ENCODE assay signal across 34 mouse cellular contexts in the genomic region with DNA sequence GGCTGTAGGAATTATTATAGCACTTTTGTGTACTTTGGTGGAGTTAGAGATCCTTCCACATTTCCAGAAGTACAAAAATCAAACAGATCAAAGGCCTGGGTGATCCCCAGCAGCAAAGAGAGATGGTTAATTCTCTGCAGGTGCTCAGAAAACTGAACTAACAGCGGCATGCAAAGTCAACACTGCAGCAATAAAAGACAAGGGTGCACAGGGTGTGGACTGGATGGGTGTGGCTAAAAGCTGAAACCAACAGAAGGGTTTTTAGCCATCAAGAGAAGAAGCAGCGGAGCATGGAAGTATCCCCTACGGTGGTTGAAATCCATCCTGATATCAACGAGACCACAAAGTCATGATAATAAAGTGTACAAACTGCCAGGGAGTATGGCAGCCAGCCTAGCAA. TPM values are rescaled to one million over a fixed set of nuclear protein-coding genes. Genes with fewer than 3 reads are reported as not detected.
DNase-seq lines count a peak whose midpoint lies in the region; ATAC-seq and TF ChIP-seq lines count a peak whose summit lies in the region.
"Had no signal": no experiment of that assay in that cellular context is flagged by ENCODE, and none has a peak within 500 bp of the region (broad histone marks: within the 10 kb centered on the region; RNA-seq: fewer than 3 reads in every experiment).

No protein-coding gene starts in this region.

- ATAC-seq in lung, embryonic 14.5 days (ENCODE audit: insufficient read depth) = no peak
- peak; percentile 89 for ATAC-seq in intestine, embryonic 15.5 days
- peak; percentile 77; the same call in 1 of the 2 replicates for ATAC-seq in megakaryocyte-erythroid progenitor cell, adult 5-6 weeks (replicated peaks; ENCODE audit: low FRiP score, low TSS enrichment, poor library complexity, severe bottlenecking)
- no peak for ATAC-seq in stomach, postnatal 0 days (ENCODE audit: low FRiP score, low TSS enrichment)
- no peak for ATAC-seq in hindbrain, embryonic 13.5 days (ENCODE audit: low FRiP score)
- ATAC-seq: CD4-positive, CD25-positive, alpha-beta regulatory T cell, adult 4 months; forebrain, embryonic 16.5 days; hindbrain, embryonic 16.5 days had no signal

- TF ChIP-seq EP300 in stomach, postnatal 0 days (optimal IDR thresholded peaks at IDR 0.05) = no peak

- TF ChIP-seq CTCF in lung, embryonic 14.5 days (IDR thresholded peaks at IDR 0.05; ENCODE audit: low read depth) = no peak
- TF ChIP-seq CTCF in stomach, postnatal 0 days (IDR thresholded peaks at IDR 0.05; ENCODE audit: low read depth) = no peak

- H3K4me3 ChIP-seq in lung, embryonic 14.5 days (ENCODE audit: low read depth, low read length) = no peak overlapping the region
- no peak overlapping the region for H3K4me3 ChIP-seq in intestine, embryonic 15.5 days (replicated peaks)
- no peak overlapping the region for H3K4me3 ChIP-seq in stomach, postnatal 0 days (ENCODE audit: low read depth, low read length)
- H3K4me3 ChIP-seq in hindbrain, embryonic 13.5 days = no peak overlapping the region
- H3K4me3 ChIP-seq: embryonic facial prominence, embryonic 12.5 days; forebrain, embryonic 10.5 days; gastrocnemius, adult 2 months; heart, adult 2 months; heart, embryonic 12.5 days; hindbrain, embryonic 10.5 days; limb, embryonic 10.5 days; limb, embryonic 15.5 days; lung, embryonic 15.5 days; neural tube, embryonic 15.5 days had no signal

- no peak overlapping the region for H3K4me2 ChIP-seq in lung, embryonic 14.5 days
- H3K4me2 ChIP-seq in intestine, embryonic 15.5 days (replicated peaks) = no peak overlapping the region; the same call in 1 of the 2 replicates
- no peak overlapping the region for H3K4me2 ChIP-seq in stomach, postnatal 0 days (replicated peaks; ENCODE audit: low read depth)
- H3K4me2 ChIP-seq in hindbrain, embryonic 13.5 days = no peak overlapping the region
- H3K4me2 ChIP-seq: embryonic facial prominence, embryonic 12.5 days; heart, embryonic 12.5 days; limb, embryonic 15.5 days; lung, embryonic 15.5 days; neural tube, embryonic 15.5 days had no signal

- WGBS in lung, embryonic 14.5 days = 70% methylated on average over 4 of the region's 4 CpGs
- WGBS in intestine, embryonic 15.5 days = 56% methylated on average over 4 of the region's 4 CpGs
- WGBS in stomach, postnatal 0 days = 44% methylated on average over 4 of the region's 4 CpGs
- WGBS in hindbrain, embryonic 13.5 days = 79% methylated on average over 4 of the region's 4 CpGs

- no peak for DNase-seq in lung, embryonic 14.5 days
- DNase-seq in lung, postnatal 36 days = no peak
- no peak for DNase-seq in stomach, postnatal 0 days (ENCODE audit: low spot score)
- DNase-seq in right cerebral cortex, postnatal 10 days (ENCODE audit: low spot score in 2 of 2) = no peak
- DNase-seq in cerebellum, postnatal 14 days = no peak
- DNase-seq: adrenal gland, postnatal 36 days; cerebellum, adult 18-20 months; cerebellum, postnatal 25 days; embryo, embryonic 11 days; gastrocnemius, adult 2 months; heart, adult 2 months; kidney, adult 11 months; kidney, postnatal 25 days; lung, postnatal 4 days; midbrain, embryonic 14.5 days; retina, postnatal 1 day; right cerebral cortex, postnatal 25 days; spleen, adult 18-20 months; thymus, postnatal 14 days had no signal

- H3K36me3 ChIP-seq in lung, embryonic 14.5 days (ENCODE audit: insufficient read depth) = no peaks in the 10 kb centered on the region
- H3K36me3 ChIP-seq in intestine, embryonic 15.5 days = no peaks in the 10 kb centered on the region
- no peaks in the 10 kb centered on the region for H3K36me3 ChIP-seq in stomach, postnatal 0 days (ENCODE audit: control insufficient read depth, insufficient read depth, low read length)
- no peaks in the 10 kb centered on the region for H3K36me3 ChIP-seq in hindbrain, embryonic 13.5 days
- H3K36me3 ChIP-seq: embryonic facial prominence, embryonic 12.5 days; heart, embryonic 12.5 days; hindbrain, embryonic 10.5 days; limb, embryonic 10.5 days; limb, embryonic 15.5 days; lung, embryonic 15.5 days; neural tube, embryonic 15.5 days had no signal

- H3K9ac ChIP-seq in lung, embryonic 14.5 days = no peak overlapping the region
- no peak overlapping the region for H3K9ac ChIP-seq in intestine, embryonic 15.5 days
- H3K9ac ChIP-seq in stomach, postnatal 0 days (ENCODE audit: low read length) = no peak overlapping the region
- no peak overlapping the region for H3K9ac ChIP-seq in hindbrain, embryonic 13.5 days
- H3K9ac ChIP-seq: embryonic facial prominence, embryonic 12.5 days; heart, embryonic 12.5 days; limb, embryonic 15.5 days; liver, embryonic 14.5 days; lung, embryonic 15.5 days; neural tube, embryonic 15.5 days had no signal

- H3K4me1 ChIP-seq in lung, embryonic 14.5 days (ENCODE audit: insufficient read depth) = 0 out of 2 replicates have a peak, but pooled peaks cover 4% of the 10 kb centered on the region
- 0 out of 2 replicates have a peak, but pooled peaks cover 4% of the 10 kb centered on the region for H3K4me1 ChIP-seq in intestine, embryonic 15.5 days (replicated peaks)
- H3K4me1 ChIP-seq in stomach, postnatal 0 days (replicated peaks; ENCODE audit: control insufficient read depth, insufficient read depth) = no peaks in the 10 kb centered on the region
- peaks cover 18% of the 10 kb centered on the region for H3K4me1 ChIP-seq in hindbrain, embryonic 13.5 days (replicated peaks)
- H3K4me1 ChIP-seq: heart, embryonic 12.5 days; limb, embryonic 10.5 days had no signal

- no peaks in the 10 kb centered on the region for H3K9me3 ChIP-seq in lung, embryonic 14.5 days (ENCODE audit: low read depth, low read length)
- no peaks in the 10 kb centered on the region for H3K9me3 ChIP-seq in intestine, embryonic 15.5 days
- no peaks in the 10 kb centered on the region for H3K9me3 ChIP-seq in stomach, postnatal 0 days (ENCODE audit: control insufficient read depth, low read length)
- no peaks in the 10 kb centered on the region for H3K9me3 ChIP-seq in hindbrain, embryonic 13.5 days
- H3K9me3 ChIP-seq: embryonic facial prominence, embryonic 12.5 days; heart, embryonic 12.5 days; hindbrain, embryonic 10.5 days; limb, embryonic 10.5 days; limb, embryonic 15.5 days; lung, embryonic 15.5 days; neural tube, embryonic 15.5 days had no signal

- H3K27ac ChIP-seq in lung, embryonic 14.5 days (ENCODE audit: low read depth) = peak overlapping the region; percentile 15; the same call in 1 of the 2 replicates
- peak overlapping the region; percentile 54 for H3K27ac ChIP-seq in intestine, embryonic 15.5 days
- peak overlapping the region; percentile 88 for H3K27ac ChIP-seq in stomach, postnatal 0 days (replicated peaks)
- H3K27ac ChIP-seq in hindbrain, embryonic 13.5 days = no peak overlapping the region
- H3K27ac ChIP-seq: embryonic facial prominence, embryonic 12.5 days; gastrocnemius, adult 2 months; heart, adult 2 months; hindbrain, embryonic 10.5 days; limb, embryonic 10.5 days; limb, embryonic 15.5 days; liver, embryonic 14.5 days; lung, embryonic 15.5 days; neural tube, embryonic 15.5 days had no signal

- H3K27me3 ChIP-seq in lung, embryonic 14.5 days (ENCODE audit: insufficient read depth, low read length) = no peaks in the 10 kb centered on the region
- H3K27me3 ChIP-seq in intestine, embryonic 15.5 days (replicated peaks) = no peaks in the 10 kb centered on the region
- no peaks in the 10 kb centered on the region for H3K27me3 ChIP-seq in stomach, postnatal 0 days (ENCODE audit: control insufficient read depth, insufficient read depth, low read length)
- no peaks in the 10 kb centered on the region for H3K27me3 ChIP-seq in hindbrain, embryonic 13.5 days
- H3K27me3 ChIP-seq: embryonic facial prominence, embryonic 12.5 days; heart, embryonic 12.5 days; limb, embryonic 15.5 days; lung, embryonic 15.5 days; neural tube, embryonic 15.5 days had no signal

RNA-seq across cellular contexts. Expression of a gene that starts 57.7 kb away (rescaled TPM):
- polyA plus RNA-seq in lung, embryonic 14.5 days (2014; fragmentation: Nextera tagmentation; extraction: Ambion mirVana) = 81.1 and 81.2 TPM in 2 replicates
- polyA plus RNA-seq in intestine, embryonic 15.5 days (2015; fragmentation: Nextera tagmentation; extraction: Ambion mirVana) = 72.0 and 75.6 TPM in 2 replicates
- total RNA-seq in megakaryocyte-erythroid progenitor cell, adult 5-6 weeks (2014; fragmentation: Nextera tagmentation) = 49.6 and 63.7 TPM in 2 replicates
- 30.9 and 37.1 TPM in 2 replicates for total RNA-seq in megakaryocyte-erythroid progenitor cell, adult 5-6 weeks (2017)
- 46.7 and 48.1 TPM in 2 replicates for polyA plus RNA-seq in stomach, postnatal 0 days (2015; fragmentation: Nextera tagmentation; extraction: Ambion mirVana)
- 69.4 and 70.4 TPM in 2 replicates for polyA plus RNA-seq in hindbrain, embryonic 13.5 days (2015; fragmentation: Nextera tagmentation; extraction: Ambion mirVana)

Comparison
In these comparisons a context has a peak if more than half of its experiments do, and no peak if none do; other contexts are left out.
1. ATAC-seq: peak in intestine, embryonic 15.5 days (single experiment) and megakaryocyte-erythroid progenitor cell, adult 5-6 weeks (single experiment); none in lung, embryonic 14.5 days (single experiment), stomach, postnatal 0 days (single experiment) and hindbrain, embryonic 13.5 days (single experiment).